Mouse (Mus musculus) intestine, embryonic 16.5 days (tissue): Measurements from ENCODE around the gene Zfp462. TPM values are rescaled to one million over a fixed set of nuclear protein-coding genes. Genes with fewer than 3 reads are reported as not detected.

ENCODE experiments used
- ATAC-seq: fragments of 200-750 bp; cut with Nextera tagmentation; 2 replicates; pipeline ENCODE4 v1.8.0; 2017; ENCODE audit warnings: moderate TSS enrichment, moderate library complexity
- H3K27ac ChIP-seq: fragments of 300-500 bp; sonication (generic); 2 replicates; pipeline ENCODE4 v1.5.1; 2014; ENCODE audit warnings: mild to moderate bottlenecking, low read length
- H3K27me3 ChIP-seq: fragments of 300-500 bp; sonication (generic); replicated peaks from 2 replicates; pipeline ENCODE4 v1.6.1; 2014; ENCODE audit warnings: low read length, control low read depth, mixed read lengths; ENCODE audit not compliant: control insufficient read depth, insufficient read depth
- H3K36me3 ChIP-seq: fragments of 300-500 bp; sonication (generic); 2 replicates; pipeline ENCODE4 v1.6.1; 2014; ENCODE audit warnings: low read length, control low read depth; ENCODE audit not compliant: control insufficient read depth, insufficient read depth
- H3K4me1 ChIP-seq: fragments of 300-500 bp; sonication (generic); 2 replicates; pipeline ENCODE4 v1.6.1; 2014; ENCODE audit warnings: low read length, control low read depth, mixed read lengths; ENCODE audit not compliant: control insufficient read depth, insufficient read depth
- H3K4me2 ChIP-seq: fragments of 300-500 bp; sonication (generic); 2 replicates; pipeline ENCODE4 v1.6.1; 2014; ENCODE audit warnings: low read depth, low read length, control low read depth
- H3K4me3 ChIP-seq: fragments of 300-500 bp; sonication (generic); 2 replicates; pipeline ENCODE4 v1.5.1; 2014; ENCODE audit warnings: mild to moderate bottlenecking, low read length
- H3K9ac ChIP-seq: fragments of 300-500 bp; sonication (generic); 2 replicates; pipeline ENCODE4 v1.6.1; 2014; ENCODE audit warnings: low read depth, low read length
- H3K9me3 ChIP-seq: fragments of 300-500 bp; sonication (generic); 2 replicates; pipeline ENCODE4 v1.6.1; 2016; ENCODE audit warnings: low read length, control low read depth; ENCODE audit not compliant: control insufficient read depth
- WGBS: fragments of 180-500 bp; shearing (Covaris S2); extraction: QIAGEN DNeasy Blood & Tissue Kit; methylation state at CpG from one replicate; pipeline ENCODE4 v1.1.7; 2014; 5-methylcytosine and 5-hydroxymethylcytosine counted together
- polyA plus RNA-seq: library from polyadenylated mRNA; unstranded; fragments of >200 nt; fragmentation: Nextera tagmentation; extraction: Ambion mirVana; gene quantifications from 2 replicates; pipeline ENCODE4 v1.2.1, GENCODE M21; 2015

Zfp462 gene
- polyA plus RNA-seq, 1 experiment from 2014 or later: 2.2 TPM

DNA sequence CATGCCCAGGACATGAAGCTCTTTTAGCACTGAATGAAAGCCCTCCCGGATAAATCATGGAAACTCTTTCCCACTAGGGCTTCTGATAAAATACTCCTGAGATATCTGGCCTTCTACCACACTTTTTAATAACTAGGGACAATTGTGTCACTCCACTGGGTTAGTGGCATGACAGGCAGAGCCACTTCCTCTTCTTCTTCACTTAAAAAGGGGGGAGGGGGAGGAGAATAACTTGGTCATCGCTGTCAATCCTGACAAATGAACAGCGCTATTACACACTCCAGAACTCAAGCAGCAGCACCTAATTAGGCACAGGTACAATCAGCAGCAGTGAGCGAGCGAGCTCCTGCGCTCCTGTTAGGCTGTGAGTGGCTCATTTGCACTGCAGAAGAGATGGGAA lies 153.5 kb downstream of the Zfp462 start:
- Histone ChIP-seq H3K36me3 (no peaks in the 10 kb centered on the region), H3K4me1 (no peaks in the 10 kb centered on the region), H3K4me2 (no peak overlapping the region), H3K27ac (no peak overlapping the region), H3K27me3 (no peaks in the 10 kb centered on the region), H3K9ac (no peak overlapping the region), H3K4me3 (no peak overlapping the region), H3K9me3 (no peaks in the 10 kb centered on the region)
- ATAC-seq: no peak
- WGBS: 63% methylated on average over 6 of the region's 6 CpGs

DNA sequence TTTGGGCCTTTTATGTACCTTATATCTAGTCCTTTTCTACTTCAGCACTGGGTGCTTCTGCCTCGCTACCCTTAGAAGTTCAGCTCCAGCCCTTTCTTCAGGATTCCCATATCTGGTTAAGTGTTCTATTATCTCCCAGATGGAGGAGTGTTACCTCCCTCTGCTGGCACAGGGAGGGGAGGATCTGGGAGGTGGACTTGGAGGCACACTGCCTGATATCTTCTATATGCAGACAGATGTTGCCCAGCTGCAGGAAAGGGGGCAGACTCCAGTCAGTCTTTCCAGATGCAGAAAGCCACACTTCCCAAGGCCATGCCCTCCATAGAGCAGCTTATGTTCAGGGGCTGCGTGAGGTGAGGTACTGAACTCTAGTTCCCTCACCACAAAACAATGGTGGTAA lies 156.0 kb downstream of the Zfp462 start:
- Histone ChIP-seq H3K9me3 (no peaks in the 10 kb centered on the region), H3K4me1 (no peaks in the 10 kb centered on the region), H3K27ac (no peak overlapping the region), H3K4me3 (no peak overlapping the region), H3K36me3 (no peaks in the 10 kb centered on the region), H3K4me2 (no peak overlapping the region), H3K27me3 (no peaks in the 10 kb centered on the region), H3K9ac (no peak overlapping the region)
- ATAC-seq: no peak
- 65% methylated on average over 2 of the region's 2 CpGs for WGBS

DNA sequence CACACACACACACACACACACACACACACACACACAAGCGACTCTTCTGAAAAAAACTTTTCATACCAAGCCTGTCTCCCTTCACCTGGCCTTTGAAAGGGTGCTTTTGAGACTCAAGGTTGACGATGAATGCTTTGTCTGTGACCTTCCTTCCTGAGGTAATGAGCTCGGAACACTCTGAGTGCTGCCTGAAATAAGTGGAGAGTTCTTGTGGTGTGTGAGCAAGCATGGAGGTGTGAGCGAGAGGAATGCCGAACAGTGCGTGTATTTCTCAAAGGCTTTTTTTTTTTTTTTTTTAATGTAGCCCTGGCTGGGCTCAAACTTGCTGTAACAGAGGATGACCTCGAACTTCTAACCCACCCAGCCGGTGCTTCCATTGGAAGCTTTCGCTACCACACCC lies 156.8 kb downstream of the Zfp462 start:
- no peak overlapping the region for H3K4me3 ChIP-seq
- H3K9ac ChIP-seq: no peak overlapping the region
- ATAC-seq: no peak

DNA sequence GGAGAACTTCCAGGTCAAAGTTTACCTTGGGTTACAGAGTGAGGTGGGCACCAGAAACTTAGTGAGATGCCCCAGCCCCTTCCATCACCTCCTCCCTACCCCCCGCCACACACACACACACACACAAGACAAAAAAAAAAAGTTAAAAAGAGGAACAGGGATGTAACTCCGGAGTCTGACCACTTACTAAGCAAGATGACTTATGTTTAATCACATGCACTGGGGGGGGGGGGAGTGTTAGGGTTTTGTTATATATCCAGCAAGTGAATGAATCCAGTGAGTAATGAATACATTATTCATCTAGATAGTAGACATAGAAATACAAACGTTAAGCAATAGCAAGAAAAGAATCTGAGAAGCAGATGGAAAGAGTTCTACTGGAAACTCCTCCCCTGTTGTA lies 157.5 kb downstream of the Zfp462 start:
- no peaks in the 10 kb centered on the region for H3K9me3 ChIP-seq
- H3K4me3 ChIP-seq: no peak overlapping the region
- H3K36me3 ChIP-seq: no peaks in the 10 kb centered on the region
- no peaks in the 10 kb centered on the region for H3K4me1 ChIP-seq
- H3K4me2 ChIP-seq: no peak overlapping the region
- H3K27me3 ChIP-seq: no peaks in the 10 kb centered on the region
- 82% methylated on average over 3 of the region's 3 CpGs for WGBS
- ATAC-seq: no peak
- H3K9ac ChIP-seq: no peak overlapping the region
- no peak overlapping the region for H3K27ac ChIP-seq

More for the DNA sequence above, 156.8 kb downstream of the Zfp462 start:
- H3K27me3 ChIP-seq: no peaks in the 10 kb centered on the region
- 87% methylated on average over 9 of the region's 9 CpGs for whole genome bisulfite sequencing
- no peaks in the 10 kb centered on the region for H3K4me1 ChIP-seq
- H3K36me3 ChIP-seq: no peaks in the 10 kb centered on the region
- H3K27ac ChIP-seq: no peak overlapping the region
- H3K4me2 ChIP-seq: no peak overlapping the region
- no peaks in the 10 kb centered on the region for H3K9me3 ChIP-seq

DNA sequence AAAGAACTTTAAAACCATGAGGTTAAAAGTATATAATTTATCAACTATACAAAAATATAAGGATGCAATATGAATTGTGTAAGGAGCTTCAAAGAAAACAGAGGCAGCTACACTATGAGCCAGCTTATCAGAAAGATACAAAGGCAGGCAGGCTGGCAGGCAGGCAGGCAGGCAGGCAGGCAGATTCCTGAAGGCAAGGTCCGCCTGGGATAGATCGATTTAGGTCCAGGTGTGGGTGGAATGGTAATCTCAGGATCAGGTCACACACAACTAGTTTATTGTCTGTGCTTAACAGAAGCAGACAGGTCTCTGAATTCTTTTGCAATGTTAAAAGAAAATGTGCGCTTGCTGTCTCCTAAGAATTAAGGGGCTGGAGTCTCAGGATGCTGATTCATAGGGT lies 158.7 kb downstream of the Zfp462 start:
- no peaks in the 10 kb centered on the region for H3K9me3 ChIP-seq
- no peaks in the 10 kb centered on the region for H3K36me3 ChIP-seq
- H3K4me3 ChIP-seq: no peak overlapping the region
- H3K4me2 ChIP-seq: no peak overlapping the region
- H3K27ac ChIP-seq: no peak overlapping the region
- WGBS: 68% methylated on average over 3 of the region's 3 CpGs
- H3K27me3 ChIP-seq: no peaks in the 10 kb centered on the region
- no peaks in the 10 kb centered on the region for H3K4me1 ChIP-seq
- no peak overlapping the region for H3K9ac ChIP-seq
- ATAC-seq: peak; percentile 58; the same call in 1 of the 2 replicates

DNA sequence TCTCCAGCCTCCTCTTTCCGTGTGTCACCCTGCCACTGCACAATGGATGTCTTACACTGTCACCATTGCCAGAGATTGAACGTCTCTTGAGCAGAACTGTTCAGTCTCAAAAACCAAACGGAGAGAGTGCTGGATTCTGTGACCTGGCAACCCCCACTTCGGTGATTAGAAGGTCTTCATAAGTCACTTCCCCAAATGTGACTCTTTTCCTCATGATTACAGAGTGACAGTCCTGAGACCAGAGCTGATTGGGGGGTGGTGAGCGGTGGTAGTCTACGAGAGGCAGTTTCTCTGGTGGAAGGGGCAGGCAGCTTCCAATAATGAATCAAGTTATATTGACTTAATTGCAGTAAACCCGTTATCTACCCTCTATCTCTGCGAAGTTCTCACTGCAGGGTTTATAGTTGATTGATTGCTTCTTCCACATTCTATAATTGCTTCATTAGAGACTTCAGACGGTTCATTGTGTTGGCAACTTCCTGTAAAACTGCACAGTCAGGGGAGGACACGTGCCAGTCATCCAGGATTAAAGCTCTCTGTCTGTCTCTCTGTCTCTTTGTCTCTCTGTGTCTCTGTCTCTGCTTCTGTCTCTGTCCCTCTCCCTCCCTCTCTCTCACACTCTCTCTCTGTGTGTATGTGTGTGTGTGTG lies 173.1 kb downstream of the Zfp462 start:
- Histone ChIP-seq H3K4me2 (no peak overlapping the region), H3K4me1 (no peaks in the 10 kb centered on the region), H3K4me3 (no peak overlapping the region), H3K27me3 (no peaks in the 10 kb centered on the region), H3K9me3 (no peaks in the 10 kb centered on the region), H3K36me3 (no peaks in the 10 kb centered on the region), H3K9ac (no peak overlapping the region), H3K27ac (no peak overlapping the region)
- ATAC-seq: no peak
- WGBS: 54% methylated on average over 10 of the region's 10 CpGs

DNA sequence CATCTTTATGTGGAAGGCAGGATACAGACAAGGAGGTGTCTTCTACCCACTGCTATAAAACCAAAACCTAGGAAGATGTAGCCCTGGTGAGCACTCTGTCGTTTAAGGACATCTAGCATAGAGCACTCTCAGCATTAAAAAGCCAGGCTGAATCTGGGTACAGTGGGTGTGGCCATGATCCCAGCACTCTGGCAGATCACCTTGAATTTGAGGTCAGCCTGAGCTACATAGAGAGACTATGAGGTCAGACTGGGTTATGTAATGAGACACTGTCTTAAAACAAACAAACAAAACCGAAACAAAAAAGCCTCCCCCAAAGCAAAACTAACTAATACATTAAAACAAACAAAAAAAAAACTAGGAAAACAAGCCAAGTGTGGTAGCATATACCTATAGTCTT lies 176.3 kb downstream of the Zfp462 start:
- Histone ChIP-seq H3K4me2 (no peak overlapping the region), H3K4me1 (peaks cover 8% of the 10 kb centered on the region; the same call in 1 of the 2 replicates), H3K36me3 (no peaks in the 10 kb centered on the region), H3K9me3 (no peaks in the 10 kb centered on the region), H3K9ac (no peak overlapping the region), H3K4me3 (no peak overlapping the region), H3K27me3 (no peaks in the 10 kb centered on the region), H3K27ac (no peak overlapping the region)
- 70% methylated on average over 2 of the region's 2 CpGs for WGBS
- no peak for ATAC-seq

DNA sequence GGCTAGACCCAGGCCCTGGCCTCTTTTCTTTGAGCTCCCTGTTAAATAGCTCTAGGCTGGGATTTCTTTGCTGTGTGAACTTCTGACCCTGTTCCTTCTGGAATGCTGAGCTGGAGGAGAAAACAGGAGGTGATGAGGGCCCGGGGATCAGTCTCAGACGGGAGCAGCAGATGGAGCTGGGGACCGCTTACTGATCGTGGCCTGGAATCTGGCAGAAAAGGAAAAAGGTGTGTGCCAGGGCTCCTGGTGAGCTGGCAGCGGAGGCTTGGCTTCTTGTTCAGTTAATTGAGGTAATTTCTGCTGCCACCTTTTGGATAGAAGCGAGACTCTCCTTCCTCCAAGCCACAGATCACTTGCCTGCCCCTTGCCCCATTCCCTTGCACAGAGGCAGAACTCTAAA lies 177.1 kb downstream of the Zfp462 start:
- peaks cover 8% of the 10 kb centered on the region; the same call in 1 of the 2 replicates for H3K4me1 ChIP-seq
- H3K9me3 ChIP-seq: no peaks in the 10 kb centered on the region
- H3K4me2 ChIP-seq: no peak overlapping the region
- no peak overlapping the region for H3K4me3 ChIP-seq
- H3K9ac ChIP-seq: no peak overlapping the region
- H3K27ac ChIP-seq: no peak overlapping the region
- 56% methylated on average over 6 of the region's 6 CpGs for WGBS
- H3K36me3 ChIP-seq: no peaks in the 10 kb centered on the region
- no peaks in the 10 kb centered on the region for H3K27me3 ChIP-seq
- no peak for ATAC-seq

DNA sequence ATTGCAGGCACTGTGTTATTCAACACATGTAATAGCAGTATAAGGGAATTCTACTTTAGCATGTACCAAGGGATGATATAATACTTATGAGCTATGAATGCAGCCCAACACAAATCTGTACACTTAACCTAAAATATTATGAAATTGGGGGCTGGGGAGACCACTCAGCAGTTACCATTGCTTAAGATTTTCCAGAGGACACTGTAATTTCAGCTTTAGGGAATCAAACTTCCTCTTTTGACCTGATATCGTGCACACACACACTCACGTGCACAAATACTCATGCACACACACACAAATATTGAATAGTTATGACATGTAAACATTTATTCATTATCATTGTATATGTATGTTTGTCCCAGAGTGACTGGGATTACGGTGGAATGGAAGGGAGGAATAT lies 179.3 kb downstream of the Zfp462 start:
- ATAC-seq: no peak
- H3K4me2 ChIP-seq: no peak overlapping the region
- no peak overlapping the region for H3K9ac ChIP-seq
- no peak overlapping the region for H3K27ac ChIP-seq
- 71% methylated on average over 3 of the region's 3 CpGs for WGBS
- H3K9me3 ChIP-seq: no peaks in the 10 kb centered on the region
- H3K4me3 ChIP-seq: no peak overlapping the region
- no peaks in the 10 kb centered on the region for H3K27me3 ChIP-seq
- H3K4me1 ChIP-seq: peaks cover 8% of the 10 kb centered on the region; the same call in 1 of the 2 replicates
- no peaks in the 10 kb centered on the region for H3K36me3 ChIP-seq
